ENCODE assay signal across 24 mouse cellular contexts in genomic region chr12:91523626-91524025, GRCm38 (mm10).
DNase-seq lines count a peak whose midpoint lies in the region; ATAC-seq and TF ChIP-seq lines count a peak whose summit lies in the region.
"Had no signal": no experiment of that assay in that cellular context is flagged by ENCODE, and none has a peak within 500 bp of the region (broad histone marks: within the 10 kb centered on the region; RNA-seq: fewer than 3 reads in every experiment).

No protein-coding gene starts in this region.

- intact Hi-C loops in heart, postnatal 25 days (cut with DNase I): no loop called here

- peaks cover 0 to 7% of the 10 kb centered on the region in 2 experiments; a peak in 1 of 4 replicates for H3K4me1 ChIP-seq in CH12.LX (ENCODE audit: control insufficient read depth in 1 of 2, insufficient read depth in 2 of 2)
- no peaks in the 10 kb centered on the region for H3K4me1 ChIP-seq in forebrain, embryonic 11.5 days (replicated peaks; ENCODE audit: control insufficient read depth, insufficient read depth, low read length)
- H3K4me1 ChIP-seq: embryonic facial prominence, embryonic 10.5 days; heart, embryonic 12.5 days; limb, embryonic 15.5 days; liver, embryonic 15.5 days; midbrain, embryonic 12.5 days had no signal

- H3K4me2 ChIP-seq in CH12.LX (ENCODE audit: insufficient read depth, low read depth, poor library complexity, severe bottlenecking): no peak overlapping the region
- no peak overlapping the region for H3K4me2 ChIP-seq in forebrain, embryonic 11.5 days (ENCODE audit: low read depth, low read length, severe bottlenecking)
- H3K4me2 ChIP-seq: heart, embryonic 12.5 days; limb, embryonic 15.5 days; liver, embryonic 15.5 days; midbrain, embryonic 12.5 days had no signal

- no peak; the same call in none of the 2 replicates for TF ChIP-seq RAD21 in CH12.LX (IDR thresholded peaks at IDR 0.05; ENCODE audit: low read depth, low read length)

- H3K79me2 ChIP-seq in CH12.LX (replicated peaks; ENCODE audit: control insufficient read depth, extremely low read depth, insufficient read depth, poor library complexity, severe bottlenecking): no peaks in the 10 kb centered on the region

- TF ChIP-seq EP300 in CH12.LX (IDR thresholded peaks at IDR 0.05; ENCODE audit: low read length): no peak

- no peak overlapping the region for H3K4me3 ChIP-seq in CH12.LX (replicated peaks in 1 of 3; ENCODE audit: low read depth in 2 of 3, low read length in 2 of 3, poor library complexity in 1 of 3)
- H3K4me3 ChIP-seq in forebrain, embryonic 11.5 days (ENCODE audit: low read depth, low read length): no peak overlapping the region
- H3K4me3 ChIP-seq: embryonic facial prominence, embryonic 10.5 days; heart, embryonic 12.5 days; limb, embryonic 15.5 days; liver, embryonic 15.5 days; midbrain, embryonic 12.5 days had no signal

- H3K27me3 ChIP-seq in CH12.LX (replicated peaks): no peaks in the 10 kb centered on the region
- H3K27me3 ChIP-seq in forebrain, embryonic 11.5 days (ENCODE audit: control insufficient read depth, insufficient read depth, low read length): no peaks in the 10 kb centered on the region
- H3K27me3 ChIP-seq: heart, embryonic 12.5 days; limb, embryonic 15.5 days; liver, embryonic 15.5 days; midbrain, embryonic 12.5 days had no signal

- TF ChIP-seq CTCF in CH12.LX (conservative IDR thresholded peaks at IDR 0.05 in 1 of 2, IDR thresholded peaks at IDR 0.05 in 1 of 2; ENCODE audit: low read depth in 2 of 2, low read length in 2 of 2): peak in 1 of 2 experiments; percentile 44; a peak in 1 of 4 replicates

- H3K27ac ChIP-seq in CH12.LX (ENCODE audit: insufficient read depth, low read depth): no peak overlapping the region
- H3K27ac ChIP-seq in forebrain, embryonic 11.5 days (ENCODE audit: low read depth, low read length): no peak overlapping the region
- H3K27ac ChIP-seq: embryonic facial prominence, embryonic 10.5 days; kidney, postnatal 0 days; limb, embryonic 15.5 days; liver, embryonic 15.5 days; macrophage; midbrain, embryonic 12.5 days; stomach, postnatal 0 days had no signal

- 77% methylated on average over 3 of the region's 3 CpGs for whole genome bisulfite sequencing in forebrain, embryonic 11.5 days

- no peak for TF ChIP-seq POLR2A in CH12.LX (IDR thresholded peaks at IDR 0.05; ENCODE audit: low read depth, low read length)

- dilution Hi-C loops in CH12.LX (cut with MboI; ENCODE audit: extremely low pct_ligation_motif_present, extremely low pct_unique_long_range_greater_than_20kb, low sequenced_read_pairs): no loop called here

- H3K9me3 ChIP-seq in CH12.LX (replicated peaks; ENCODE audit: low read length): peaks cover 3% of the 10 kb centered on the region
- H3K9me3 ChIP-seq in forebrain, embryonic 11.5 days (ENCODE audit: control insufficient read depth, low read length): no peaks in the 10 kb centered on the region; the same call in 1 of the 2 replicates
- H3K9me3 ChIP-seq: heart, embryonic 12.5 days; limb, embryonic 15.5 days; liver, embryonic 15.5 days; midbrain, embryonic 12.5 days had no signal

- in situ Hi-C loops in CH12.LX (cut with MboI; ENCODE audit: low pct_ligation_motif_present, low pct_unique_long_range_greater_than_20kb, low sequenced_read_pairs): no loop called here

- ATAC-seq in megakaryocyte, adult 5-6 weeks (ENCODE audit: poor library complexity, severe bottlenecking): 0 out of 2 replicates have a peak, but pooled peaks have one; percentile 30
- no peak for ATAC-seq in forebrain, embryonic 11.5 days (replicated peaks; ENCODE audit: low FRiP score)
- ATAC-seq: forebrain, embryonic 16.5 days; Patski had no signal

- DNase-seq in CD4-positive, CD25-positive, alpha-beta regulatory T cell, adult 2 months (ENCODE audit: low read depth, low spot score): peak; percentile 51
- peak; percentile 6 for DNase-seq in CH12.LX (ENCODE audit: extremely low read depth)
- DNase-seq in thymus, postnatal 36 days: peak; percentile 4 to 9
- DNase-seq in heart, postnatal 25 days (ENCODE audit: low spot score): no peak
- DNase-seq in adipocyte (ENCODE audit: low spot score): no peak
- DNase-seq in forebrain, embryonic 11.5 days (ENCODE audit: low spot score): no peak
- DNase-seq: adrenal gland, postnatal 14 days; B cell, adult 2 months; cerebellum, adult 9-11 months; gastrocnemius, postnatal 10 days; heart, postnatal 10 days; kidney, adult 2 months; left cerebral cortex, postnatal 4 days had no signal

- H3K9ac ChIP-seq in CH12.LX (ENCODE audit: insufficient read depth, low read depth): no peak overlapping the region
- H3K9ac ChIP-seq in forebrain, embryonic 11.5 days (ENCODE audit: low read length): no peak overlapping the region
- H3K9ac ChIP-seq: heart, embryonic 12.5 days; limb, embryonic 15.5 days; liver, embryonic 15.5 days; midbrain, embryonic 12.5 days had no signal

- no peaks in the 10 kb centered on the region for H3K36me3 ChIP-seq in CH12.LX (replicated peaks in 1 of 2; ENCODE audit: control insufficient read depth in 1 of 2, insufficient read depth in 1 of 2, low read length in 1 of 2)
- H3K36me3 ChIP-seq in forebrain, embryonic 11.5 days (ENCODE audit: control insufficient read depth, insufficient read depth, low read length): no peaks in the 10 kb centered on the region
- H3K36me3 ChIP-seq: embryonic facial prominence, embryonic 10.5 days; heart, embryonic 12.5 days; limb, embryonic 15.5 days; liver, embryonic 15.5 days; midbrain, embryonic 12.5 days had no signal

TF ChIP-seq in CH12.LX, 34 proteins besides CTCF, POLR2A, EP300 and RAD21:
- TF ChIP-seq SMC3 (IDR thresholded peaks at IDR 0.05; ENCODE audit: low read depth, low read length): peak; percentile 15
- no peak for TF ChIP-seq UBTF (IDR thresholded peaks at IDR 0.05; ENCODE audit: low read depth, low read length)
TF ChIP-seq in CH12.LX: peak in this region for 1.

Comparison
In these comparisons a context has a peak if more than half of its experiments do, and no peak if none do; other contexts are left out.
1. DNase-seq: peak in CD4-positive, CD25-positive, alpha-beta regulatory T cell, adult 2 months (single experiment), CH12.LX (single experiment) and thymus, postnatal 36 days (2 of 2); none in heart, postnatal 25 days (single experiment), adipocyte (single experiment) and forebrain, embryonic 11.5 days (single experiment).